ENCODE assay signal across 8 mouse cellular contexts in the genomic region with DNA sequence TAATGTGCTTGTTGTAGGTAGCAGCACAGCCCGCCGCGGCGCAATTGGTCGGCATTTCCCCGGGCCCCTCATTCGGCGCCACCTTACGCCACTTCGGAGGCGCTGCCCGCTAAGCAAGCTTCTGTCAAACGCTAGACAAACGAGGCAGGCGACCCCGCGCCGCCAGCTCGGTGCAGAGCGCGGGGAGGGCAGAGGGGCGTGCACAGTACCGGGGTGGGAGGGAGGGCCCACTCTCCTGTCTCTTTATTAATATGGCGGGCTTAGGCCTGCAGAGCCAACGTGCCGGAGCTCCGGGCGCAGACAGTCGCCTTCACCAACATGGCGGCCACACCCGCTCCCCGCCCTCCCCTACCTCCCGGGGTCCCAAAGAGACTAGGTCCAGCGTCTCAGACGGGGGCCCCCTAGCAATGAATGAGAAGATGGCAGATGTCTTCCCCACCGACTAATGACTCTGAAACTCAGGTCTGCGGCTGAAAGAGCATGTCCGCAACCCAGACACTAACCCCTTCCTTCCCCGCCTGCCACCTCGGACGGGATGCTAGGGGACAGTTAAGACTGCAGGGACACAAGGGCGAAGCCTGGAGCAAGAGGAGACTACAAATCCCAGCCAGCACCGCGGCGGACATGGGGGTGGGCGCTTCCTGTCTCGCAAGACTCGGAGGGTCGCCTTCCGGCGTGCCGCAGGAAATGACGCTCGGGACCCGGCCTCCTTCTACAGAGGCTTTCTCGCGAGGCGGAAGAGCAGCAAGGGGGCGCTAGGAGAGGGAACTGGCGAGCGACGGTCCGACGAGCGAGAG. TPM values are rescaled to one million over a fixed set of nuclear protein-coding genes. Genes with fewer than 3 reads are reported as not detected.
A peak's percentile ranks its signal among the peaks of the same experiment; 100 is the strongest.
DNase-seq lines count a peak whose midpoint lies in the region; ATAC-seq lines count a peak whose summit lies in the region.

A gene (minus strand): TSS at position 223 of the 797 bp plus-strand sequence.
A gene (plus strand): TSS at position 739 of the 797 bp plus-strand sequence.

- peak; percentile 98 for DNase-seq in adipocyte (ENCODE audit: low spot score)
- peak; percentile 98 for DNase-seq in embryo, embryonic 10 days (ENCODE audit: low spot score)
- DNase-seq in gastrocnemius, postnatal 10 days = peak; percentile 95
- peak; percentile 98 for DNase-seq in induced T-regulatory cell, adult 2 months (ENCODE audit: low read depth)
- DNase-seq in left cerebral cortex, adult 9 months (ENCODE audit: low spot score in 2 of 2) = peak; percentile 95 to 98
- peak; percentile 99 for DNase-seq in right cerebral cortex, postnatal 14 days
- DNase-seq in urinary bladder, postnatal 36 days (ENCODE audit: low spot score in 2 of 2) = peak; percentile 96 to 98

- ATAC-seq in megakaryocyte progenitor cell, adult 5-6 weeks (replicated peaks; ENCODE audit: poor library complexity) = peak; percentile 83

RNA-seq across cellular contexts. Expression of the first gene that starts in this region (rescaled TPM):
- total RNA-seq in gastrocnemius, postnatal 10 days (2021) = 1 to 10 TPM; 4.7 to 6.7 TPM
- total RNA-seq in megakaryocyte progenitor cell, adult 5-6 weeks (2015) = 8.8 and 14.2 TPM in 2 replicates
- total RNA-seq in megakaryocyte progenitor cell, adult 5-6 weeks (2017) = 9.9 and 13.1 TPM in 2 replicates

RNA-seq across cellular contexts. Expression of the second gene that starts in this region (rescaled TPM):
- total RNA-seq in gastrocnemius, postnatal 10 days (2021) = 10 to 100 TPM; 13.7 to 20.2 TPM
- total RNA-seq in megakaryocyte progenitor cell, adult 5-6 weeks (2015) = 34.4 and 51.9 TPM in 2 replicates
- 23.2 and 32.0 TPM in 2 replicates for total RNA-seq in megakaryocyte progenitor cell, adult 5-6 weeks (2017)

Comparison
In these comparisons a context has a peak if more than half of its experiments do, and no peak if none do; other contexts are left out.
1. Peak in every context shown above with its lines: DNase-seq and ATAC-seq.